Mouse (Mus musculus): ENCODE measurements around the gene Slc35c2.

GRCm38 (mm10) chr2:165316837-165317473, 29.3 kb upstream of the Slc35c2 start:
- TF ChIP-seq POLR2A (IDR thresholded peaks at IDR 0.05; ENCODE audit: low read depth, low read length) (no peak), CTCF (IDR thresholded peaks at IDR 0.05; ENCODE audit: extremely low read depth, insufficient read depth, insufficient read length, insufficient replicate concordance) (no peak)

All from spleen, adult 2 months (tissue).